Mouse (Mus musculus) brain, adult 10 weeks (tissue): ENCODE data around the gene Ptpra. TPM values are rescaled to one million over a fixed set of nuclear protein-coding genes. Genes with fewer than 3 reads are reported as not detected.

Source experiments
- polyA plus RNA-seq: library from polyadenylated mRNA; stranded (reverse); fragments of 350-450 nt; fragmentation: Illumina TruSeq; extraction: RNeasy Lipid Tissue Mini Kit (QIAGEN cat#74804); gene quantifications from one replicate; pipeline ENCODE4 v1.2.3, GENCODE M21; 2015; ENCODE audit warnings: low read depth, low replicate concordance

The Ptpra gene
- 167 TPM for polyA plus RNA-seq

GRCm38 (mm10) chr2:130449794-130450433 lies at the start of gene Ptpra:
Ptpra (plus strand) TSS chr2:130450278.

GRCm38 (mm10) chr2:130404939-130405338 lies 45.1 kb upstream of the Ptpra start, which contains the start of the genes Gm28372 and 1700020A23Rik:
Gm28372 (plus strand) TSS chr2:130405239.
1700020A23Rik (plus strand) TSS chr2:130405259.

GRCm38 (mm10) chr2:130406178-130406577 lies 43.9 kb upstream of the Ptpra start, which contains the start of gene Tmem239:
Tmem239 (plus strand) TSS chr2:130406478.

GRCm38 (mm10) chr2:130424126-130424853 lies 25.8 kb upstream of the Ptpra start, which contains the start of the genes Vps16 and Pced1a:
Vps16 (plus strand) TSS chr2:130424339.
Pced1a (minus strand) TSS chr2:130424701.

GRCm38 (mm10) chr2:130563212-130564055 lies 113.4 kb downstream of the Ptpra start, which contains the start of gene Mrps26:
Mrps26 (plus strand) TSS chr2:130563742.

GRCm38 (mm10) chr2:130575873-130576272 lies 125.8 kb downstream of the Ptpra start, which contains the start of gene Oxt:
Oxt (plus strand) TSS chr2:130576173.

GRCm38 (mm10) chr2:130582552-130582951 lies 132.5 kb downstream of the Ptpra start, which contains the start of gene Avp:
Avp (minus strand) TSS chr2:130582554.

Other genes starting within 250 kb of the Ptpra start
- 130 TPM for gene Nop56, start 175.8 kb upstream of the Ptpra start, polyA plus RNA-seq
- 376 TPM for gene Idh3b, start 165.7 kb upstream of the Ptpra start, polyA plus RNA-seq
- 6.0 TPM for gene Ebf4, start 155.1 kb upstream of the Ptpra start, polyA plus RNA-seq
- 4.3 TPM for gene Cpxm1, start 52.7 kb upstream of the Ptpra start, polyA plus RNA-seq
- gene Gm28372, start 45.0 kb upstream of the Ptpra start, polyA plus RNA-seq = not detected
- gene 1700020A23Rik, start 45.0 kb upstream of the Ptpra start, polyA plus RNA-seq = not detected
- gene Tmem239, start 43.8 kb upstream of the Ptpra start, polyA plus RNA-seq = not detected
- gene Vps16, start 25.9 kb upstream of the Ptpra start, polyA plus RNA-seq = 89.7 TPM
- gene Pced1a, start 25.6 kb upstream of the Ptpra start, polyA plus RNA-seq = 20.9 TPM
- gene Mrps26, start 113.5 kb downstream of the Ptpra start, polyA plus RNA-seq = 82.0 TPM
- gene Oxt, start 125.9 kb downstream of the Ptpra start, polyA plus RNA-seq = not detected
- gene Avp, start 132.3 kb downstream of the Ptpra start, polyA plus RNA-seq = not detected
- 7.9 TPM for gene Fastkd5, start 179.7 kb downstream of the Ptpra start, polyA plus RNA-seq
- 8.8 TPM for gene Ubox5, start 179.8 kb downstream of the Ptpra start, polyA plus RNA-seq
- 131 TPM for gene Lzts3, start 192.5 kb downstream of the Ptpra start, polyA plus RNA-seq
- gene Ddrgk1, start 214.4 kb downstream of the Ptpra start, polyA plus RNA-seq = 111 TPM
- gene Itpa, start 217.3 kb downstream of the Ptpra start, polyA plus RNA-seq = 83.7 TPM
- 1.7 TPM for gene Slc4a11, start 247.2 kb downstream of the Ptpra start, polyA plus RNA-seq